Mouse (Mus musculus) gastrocnemius, postnatal 14 days (tissue): ENCODE data around the gene Pcif1. TPM values are rescaled to one million over a fixed set of nuclear protein-coding genes. Genes with fewer than 3 reads are reported as not detected.
"Not testable (repeated sequence)": the region's sequence is repeated elsewhere in the genome, so short reads cannot be mapped to it uniquely, and the experiment has no call there.

Experiments used
- DNase-seq: peaks from one replicate; pipeline ENCODE4 v3.0.0; 2021; ENCODE audit warnings: mixed read lengths
- intact Hi-C: fragments of 180-260 bp; cut with DNase I; formaldehyde crosslinking; loops from one replicate; pipeline ENCODE4 v1.15.1; 2025; ENCODE audit warnings: low total_unique reads
- total RNA-seq, 2 experiments: library from RNA; stranded (reverse); gene quantifications; 2 replicates each; pipeline ENCODE4 v1.2.3; 2021

Gene Pcif1
- total RNA-seq, 2 experiments from 2014 or later = 22.2 to 26.6 TPM

GRCm38 (mm10) chr2:164862179-164862861 is 16.8 kb upstream of the Pcif1 start:
- DNase-seq = peak; percentile 72
- intact Hi-C loops = no loop called here

GRCm38 (mm10) chr2:164863411-164863810 is 15.7 kb upstream of the Pcif1 start:
- intact Hi-C loops, DNase-seq: not testable (repeated sequence)

GRCm38 (mm10) chr2:164864593-164864992 is 14.5 kb upstream of the Pcif1 start:
- no peak for DNase-seq
- intact Hi-C loops = no loop called here

- DNase-seq = peak; percentile 38
- intact Hi-C loops = no loop called here
Observed at GRCm38 (mm10) chr2:164866741-164867551, 12.2 kb upstream of the Pcif1 start.

- no peak for DNase-seq
- intact Hi-C loops = no loop called here
Observed at GRCm38 (mm10) chr2:164867566-164867965, 11.5 kb upstream of the Pcif1 start.

GRCm38 (mm10) chr2:164868491-164868890 is 10.6 kb upstream of the Pcif1 start:
- intact Hi-C loops = no loop called here
- DNase-seq = no peak

GRCm38 (mm10) chr2:164871602-164872303 is 7.4 kb upstream of the Pcif1 start:
- no peak for DNase-seq
- intact Hi-C loops = loop anchor here (5.0 kb wide), 1 partner anchor 34 kb away; no protein-coding TSS in a partner anchor

- intact Hi-C loops = loop anchor here (5.0 kb wide), 1 partner anchor 36 kb away; no protein-coding TSS in a partner anchor
- DNase-seq = no peak
Observed at GRCm38 (mm10) chr2:164873621-164874020, 5.5 kb upstream of the Pcif1 start.

GRCm38 (mm10) chr2:164874239-164874769 is 4.8 kb upstream of the Pcif1 start:
- intact Hi-C loops = loop anchor here (5.0 kb wide), 1 partner anchor 37 kb away; no protein-coding TSS in a partner anchor
- DNase-seq = no peak

- DNase-seq, intact Hi-C loops: not testable (repeated sequence)
Observed at GRCm38 (mm10) chr2:164875648-164876047, 3.5 kb upstream of the Pcif1 start.

GRCm38 (mm10) chr2:164877376-164878215 is 1.5 kb upstream of the Pcif1 start:
- intact Hi-C loops, DNase-seq: not testable (repeated sequence)

GRCm38 (mm10) chr2:164878509-164879227 is 436 bp upstream of the Pcif1 start:
- peak; percentile 73 for DNase-seq
- intact Hi-C loops = no loop called here

- intact Hi-C loops = no loop called here
- peak; percentile 93 for DNase-seq
Observed at GRCm38 (mm10) chr2:164879568-164880277, 619 bp downstream of the Pcif1 start.

GRCm38 (mm10) chr2:164882619-164883018 is 3.5 kb downstream of the Pcif1 start:
- intact Hi-C loops = no loop called here
- no peak for DNase-seq

- peak; percentile 80 for DNase-seq
- intact Hi-C loops = no loop called here
Observed at GRCm38 (mm10) chr2:164885788-164886187, 6.7 kb downstream of the Pcif1 start.

GRCm38 (mm10) chr2:164886617-164887016 is 7.5 kb downstream of the Pcif1 start:
- DNase-seq = no peak
- intact Hi-C loops = no loop called here

- no peak for DNase-seq
- intact Hi-C loops = no loop called here
Observed at GRCm38 (mm10) chr2:164888996-164889395, 9.9 kb downstream of the Pcif1 start.

- no peak for DNase-seq
- intact Hi-C loops = loop anchor here (10.0 kb wide), 1 partner anchor 55 kb away; the partner anchor contains the start of genes Ctsa and Neurl2
Observed at GRCm38 (mm10) chr2:164889960-164890359, 10.9 kb downstream of the Pcif1 start.
